Mouse (Mus musculus) MEL (cell line): ENCODE measurements around the gene Cpeb4. TPM values are rescaled to one million over a fixed set of nuclear protein-coding genes. Genes with fewer than 3 reads are reported as not detected.

Source experiments
- DNase-seq: peaks from one replicate; pipeline ENCODE4 v3.0.0; 2011; ENCODE audit warnings: low read depth, low spot score
- H3K27ac ChIP-seq: 2 replicates; pipeline ENCODE4 v1.5.1; 2012; ENCODE audit warnings: low read depth, mild to moderate bottlenecking, control low read depth, low read length, moderate library complexity; ENCODE audit not compliant: control insufficient read depth
- H3K27me3 ChIP-seq, 2 experiments: fragments of 150-350 bp in 1 of 2; sonication (generic) in 1 of 2; 2 replicates each; pipeline ENCODE4 v1.6.1; 2012; ENCODE audit warnings: low read length in 2 of 2, mild to moderate bottlenecking in 2 of 2, improper control_type of control experiment in 1 of 2, moderate library complexity in 1 of 2; ENCODE audit not compliant: insufficient read depth in 2 of 2, control insufficient read depth in 1 of 2
- H3K36me3 ChIP-seq, 2 experiments: 2 replicates each; pipeline ENCODE4 v1.6.1; 2012 to 2014; ENCODE audit warnings: low read length in 2 of 2, improper control_type of control experiment in 1 of 2, inconsistent platforms in 1 of 2, mild to moderate bottlenecking in 1 of 2; ENCODE audit not compliant: insufficient read depth in 2 of 2, control insufficient read depth in 1 of 2
- H3K4me1 ChIP-seq, 2 experiments: fragments of 150-350 bp in 1 of 2; sonication (generic) in 1 of 2; 2 replicates each; pipeline ENCODE4 v1.6.1; 2012; ENCODE audit warnings: low read length in 2 of 2, improper control_type of control experiment in 1 of 2, mild to moderate bottlenecking in 1 of 2; ENCODE audit not compliant: insufficient read depth in 2 of 2, control insufficient read depth in 1 of 2
- H3K4me3 ChIP-seq, 2 experiments: fragments of 150-350 bp in 1 of 2; sonication (generic) in 1 of 2; 2 replicates each; pipeline ENCODE4 v1.5.1; 2012; ENCODE audit warnings: low read depth in 2 of 2, low read length in 2 of 2, mild to moderate bottlenecking in 2 of 2, moderate library complexity in 2 of 2, control low read depth in 1 of 2, improper control_type of control experiment in 1 of 2; ENCODE audit not compliant: control insufficient read depth in 1 of 2, insufficient read depth in 1 of 2
- H3K79me2 ChIP-seq: 2 replicates; pipeline ENCODE4 v1.6.1; 2012; ENCODE audit warnings: mild to moderate bottlenecking, low read length, moderate library complexity; ENCODE audit not compliant: control insufficient read depth, poor library complexity, insufficient read depth
- H3K9ac ChIP-seq: 2 replicates; pipeline ENCODE4 v1.6.1; 2012; ENCODE audit warnings: low read depth, mild to moderate bottlenecking, control low read depth, low read length, moderate library complexity; ENCODE audit not compliant: control insufficient read depth, poor library complexity, severe bottlenecking
- H3K9me3 ChIP-seq: fragments of 150-350 bp; sonication (generic); replicated peaks from 2 replicates; pipeline ENCODE4 v1.6.1; 2012; ENCODE audit warnings: mild to moderate bottlenecking, low read length, improper control_type of control experiment, moderate library complexity; ENCODE audit not compliant: insufficient read depth
- CTCF ChIP-seq, 3 experiments: IDR thresholded peaks in 2 of 3; conservative IDR thresholded peaks in 1 of 3; 2 replicates each; pipeline ENCODE4 v1.5.1; 2011 to 2012; ENCODE audit warnings: low read length in 3 of 3, low read depth in 2 of 3, mild to moderate bottlenecking in 2 of 3, improper control_type of control experiment in 1 of 3, inconsistent platforms in 1 of 3, mixed read lengths in 1 of 3, moderate library complexity in 1 of 3; ENCODE audit not compliant: control insufficient read depth in 1 of 3, insufficient read depth in 1 of 3, poor library complexity in 1 of 3, severe bottlenecking in 1 of 3
- ELF1 ChIP-seq: IDR thresholded peaks from 2 replicates; pipeline ENCODE4 v1.6.1; 2014; ENCODE audit warnings: low read depth, mild to moderate bottlenecking, inconsistent platforms, low read length, improper control_type of control experiment, moderate library complexity
- ETS1 ChIP-seq: IDR thresholded peaks from 2 replicates; pipeline ENCODE4 v1.6.1; 2012; ENCODE audit warnings: low read depth, mild to moderate bottlenecking, inconsistent platforms, low read length, improper control_type of control experiment, moderate library complexity
- GATA1 ChIP-seq: IDR thresholded peaks from 2 replicates; pipeline ENCODE4 v1.6.1; 2011; ENCODE audit warnings: low read depth, low read length, improper control_type of control experiment
- HCFC1 ChIP-seq: IDR thresholded peaks from 2 replicates; pipeline ENCODE4 v1.6.1; 2012; ENCODE audit warnings: low read depth, mild to moderate bottlenecking, inconsistent platforms, low read length, improper control_type of control experiment, moderate library complexity
- JUND ChIP-seq: IDR thresholded peaks from 2 replicates; pipeline ENCODE4 v1.6.1; 2011; ENCODE audit warnings: low read depth, mild to moderate bottlenecking, improper control_type of control experiment, low read length
- KAT2A ChIP-seq: conservative IDR thresholded peaks from 2 replicates; pipeline ENCODE4 v1.6.1; 2012; ENCODE audit warnings: low read depth, low read length, improper control_type of control experiment, inconsistent platforms
- MAX ChIP-seq: IDR thresholded peaks from 2 replicates; pipeline ENCODE4 v1.6.1; 2011; ENCODE audit warnings: low read length, improper control_type of control experiment
- MAZ ChIP-seq: IDR thresholded peaks from 2 replicates; pipeline ENCODE4 v1.6.1; 2012; ENCODE audit warnings: low read depth, mild to moderate bottlenecking, inconsistent platforms, low read length, improper control_type of control experiment
- MXI1 ChIP-seq: IDR thresholded peaks from 2 replicates; pipeline ENCODE4 v1.6.1; 2011; ENCODE audit warnings: mild to moderate bottlenecking, low read depth, low read length, improper control_type of control experiment
- MYC ChIP-seq: IDR thresholded peaks from 2 replicates; pipeline ENCODE4 v1.6.1; 2011; ENCODE audit warnings: low read depth, mild to moderate bottlenecking, low read length, improper control_type of control experiment, moderate library complexity
- NELFE ChIP-seq: IDR thresholded peaks from 2 replicates; pipeline ENCODE4 v1.6.1; 2011; ENCODE audit warnings: low read depth, low read length, improper control_type of control experiment
- POLR2AphosphoS2 ChIP-seq: IDR thresholded peaks from 2 replicates; pipeline ENCODE4 v1.6.1; 2011; ENCODE audit warnings: low read length, improper control_type of control experiment
- RAD21 ChIP-seq: IDR thresholded peaks from 2 replicates; pipeline ENCODE4 v1.6.1; 2011; ENCODE audit warnings: mild to moderate bottlenecking, low read depth, low read length, improper control_type of control experiment
- RCOR1 ChIP-seq: IDR thresholded peaks from 2 replicates; pipeline ENCODE4 v1.6.1; 2012; ENCODE audit warnings: low read depth, mild to moderate bottlenecking, inconsistent platforms, low read length, improper control_type of control experiment
- SMC3 ChIP-seq: IDR thresholded peaks from 2 replicates; pipeline ENCODE4 v1.6.1; 2011; ENCODE audit warnings: low read depth, low read length, improper control_type of control experiment
- TAL1 ChIP-seq: IDR thresholded peaks from 2 replicates; pipeline ENCODE4 v1.6.1; 2012; ENCODE audit warnings: mild to moderate bottlenecking, inconsistent platforms, low read length, moderate library complexity, mixed read lengths
- UBTF ChIP-seq: IDR thresholded peaks from 2 replicates; pipeline ENCODE4 v1.6.1; 2012; ENCODE audit warnings: low read depth, mild to moderate bottlenecking, inconsistent platforms, low read length, improper control_type of control experiment, moderate library complexity, borderline replicate concordance; ENCODE audit not compliant: insufficient read depth
- ZKSCAN1 ChIP-seq: IDR thresholded peaks from 2 replicates; pipeline ENCODE4 v1.6.1; 2012; ENCODE audit warnings: low read depth, mild to moderate bottlenecking, inconsistent platforms, low read length, improper control_type of control experiment, moderate library complexity
- polyA plus RNA-seq, 2 experiments: library from polyadenylated mRNA; stranded (reverse) in 1 of 2; unstranded in 1 of 2; fragments of >175 nt in 1 of 2; fragments of >200 nt in 1 of 2; gene quantifications; 2 replicates each; pipeline versions ENCODE4 v1.2.1 to v1.2.4; 2012; ENCODE audit warnings: low replicate concordance in 2 of 2, low read depth in 1 of 2; ENCODE audit not compliant: insufficient read length in 2 of 2, insufficient read depth in 1 of 2, missing spikeins in 1 of 2
- total RNA-seq: library from RNA; depleted of rRNA; stranded (reverse); fragments of 300-350 nt; gene quantifications from 2 replicates; pipeline ENCODE4 v1.2.3, GENCODE M21; 2012

The Cpeb4 gene
- total and polyA plus RNA-seq, 3 experiments, result 3.8 to 4.9 TPM; not detected in 1

- H3K27ac ChIP-seq, result no peak overlapping the region
- no peaks in the 10 kb centered on the region for H3K27me3 ChIP-seq
- no peaks in the 10 kb centered on the region for H3K9me3 ChIP-seq
- DNase-seq, result no peak
- H3K9ac ChIP-seq, result no peak overlapping the region
- peaks cover 11 to 18% of the 10 kb centered on the region in 2 experiments for H3K4me1 ChIP-seq
- no peak for TF ChIP-seq POLR2AphosphoS2
- H3K36me3 ChIP-seq, result peaks cover 0 to 14% of the 10 kb centered on the region in 2 experiments; a peak in 2 of 4 replicates
- H3K4me3 ChIP-seq, result no peak overlapping the region
- no peaks in the 10 kb centered on the region for H3K79me2 ChIP-seq
Observed at GRCm38 (mm10) chr11:31839084-31839460, 32.9 kb upstream of the Cpeb4 start.

- Histone ChIP-seq H3K4me1 (peaks cover 11 to 29% of the 10 kb centered on the region in 2 experiments), H3K9me3 (no peaks in the 10 kb centered on the region), H3K79me2 (no peaks in the 10 kb centered on the region), H3K27me3 (no peaks in the 10 kb centered on the region), H3K9ac (no peak overlapping the region), H3K36me3 (peaks cover 0 to 23% of the 10 kb centered on the region in 2 experiments; a peak in 2 of 4 replicates), H3K4me3 (no peak overlapping the region), H3K27ac (no peak overlapping the region)
- TF ChIP-seq ETS1 (no peak), MAZ (no peak), MXI1 (no peak), NELFE (no peak), UBTF (no peak), KAT2A (no peak), GATA1 (no peak), RAD21 (no peak), JUND (no peak), RCOR1 (no peak), ELF1 (no peak), MYC (no peak), ZKSCAN1 (no peak), HCFC1 (no peak), TAL1 (no peak), MAX (no peak), CTCF (IDR thresholded peaks at IDR 0.05 in 2 of 3, conservative IDR thresholded peaks at IDR 0.05 in 1 of 3; ENCODE audit: control insufficient read depth in 1 of 3, insufficient read depth in 1 of 3, low read depth in 2 of 3, low read length in 3 of 3, poor library complexity in 1 of 3, severe bottlenecking in 1 of 3) (no peak), SMC3 (no peak)
- DNase-seq, result no peak
Observed at GRCm38 (mm10) chr11:31842171-31842959, 29.6 kb upstream of the Cpeb4 start.
